ENCODE assay signal across 17 mouse cellular contexts in the genomic region with DNA sequence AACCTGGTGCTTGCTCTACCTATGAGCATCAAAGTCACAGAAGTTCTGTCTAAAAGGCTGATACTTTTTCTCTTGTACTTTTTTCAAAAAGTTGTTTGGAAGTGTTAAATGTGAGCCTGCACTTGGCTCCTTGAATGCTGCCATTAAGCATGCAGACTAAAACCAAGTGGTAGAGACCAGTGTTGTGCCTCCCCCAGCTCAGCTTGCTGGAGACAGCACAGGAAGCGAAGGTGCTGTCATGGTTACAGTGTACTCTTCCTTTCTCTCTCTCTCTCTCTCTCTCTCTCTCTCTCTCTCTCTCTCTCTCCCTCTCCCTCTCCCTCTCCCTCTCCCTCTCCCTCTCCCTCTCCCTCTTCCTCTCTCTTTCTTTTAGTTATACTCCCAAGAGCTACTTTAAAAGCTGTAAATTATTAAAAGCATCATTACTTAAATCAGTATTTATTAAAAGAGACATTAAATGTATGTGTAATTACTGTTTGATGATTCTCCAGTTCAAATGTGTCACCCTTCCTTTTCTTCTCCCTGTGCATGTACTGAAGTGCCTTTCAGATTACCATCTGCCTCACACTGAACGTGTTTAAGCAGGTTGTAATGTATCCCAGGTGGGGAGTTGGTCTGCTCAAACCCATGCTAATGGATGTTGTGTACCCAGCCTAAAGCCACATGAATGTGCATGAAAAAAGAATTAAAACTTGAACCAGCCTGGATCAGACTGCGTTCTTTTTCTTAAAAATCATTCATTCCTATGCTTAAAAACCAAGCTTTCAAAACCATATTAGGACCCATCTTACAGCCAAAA. TPM values are rescaled to one million over a fixed set of nuclear protein-coding genes. Genes with fewer than 3 reads are reported as not detected.
A peak's percentile ranks its signal among the peaks of the same experiment; 100 is the strongest.
DNase-seq lines count a peak whose midpoint lies in the region; ATAC-seq lines count a peak whose summit lies in the region.
"Had no signal": no experiment of that assay in that cellular context is flagged by ENCODE, and none has a peak within 500 bp of the region (broad histone marks: within the 10 kb centered on the region; RNA-seq: fewer than 3 reads in every experiment).

No protein-coding gene starts in this region.

- H3K4me1 ChIP-seq in heart, embryonic 12.5 days (replicated peaks), result peaks cover 64% of the 10 kb centered on the region
- H3K4me1 ChIP-seq in midbrain, embryonic 15.5 days, result peaks cover 15% of the 10 kb centered on the region
- H3K4me1 ChIP-seq in midbrain, embryonic 13.5 days (replicated peaks), result peaks cover 16% of the 10 kb centered on the region
- H3K4me1 ChIP-seq in embryonic facial prominence, embryonic 13.5 days, result peaks cover 29% of the 10 kb centered on the region
- H3K4me1 ChIP-seq in stomach, embryonic 16.5 days (ENCODE audit: control insufficient read depth, insufficient read depth, low read length), result 0 out of 2 replicates have a peak, but pooled peaks cover 2% of the 10 kb centered on the region

- no peak overlapping the region for H3K4me3 ChIP-seq in heart, embryonic 12.5 days
- H3K4me3 ChIP-seq in midbrain, embryonic 15.5 days, result no peak overlapping the region
- no peak overlapping the region for H3K4me3 ChIP-seq in midbrain, embryonic 13.5 days (replicated peaks)
- H3K4me3 ChIP-seq in embryonic facial prominence, embryonic 13.5 days, result no peak overlapping the region
- no peak overlapping the region for H3K4me3 ChIP-seq in stomach, embryonic 16.5 days (replicated peaks; ENCODE audit: low read length)
- H3K4me3 ChIP-seq: erythroblast, embryonic 14.5 days; limb, embryonic 15.5 days; lung, embryonic 15.5 days; midbrain, embryonic 12.5 days; stomach, embryonic 15.5 days had no signal

- peak overlapping the region; percentile 68 for H3K27ac ChIP-seq in heart, embryonic 12.5 days (ENCODE audit: poor library complexity, severe bottlenecking)
- no peak overlapping the region for H3K27ac ChIP-seq in midbrain, embryonic 15.5 days
- no peak overlapping the region for H3K27ac ChIP-seq in midbrain, embryonic 13.5 days
- no peak overlapping the region; the same call in 1 of the 2 replicates for H3K27ac ChIP-seq in embryonic facial prominence, embryonic 13.5 days
- H3K27ac ChIP-seq in stomach, embryonic 16.5 days (ENCODE audit: low read length), result peak overlapping the region; percentile 36
- H3K27ac ChIP-seq: hindbrain, embryonic 14.5 days; kidney, postnatal 0 days; limb, embryonic 15.5 days; lung, embryonic 15.5 days; midbrain, embryonic 12.5 days; stomach, embryonic 15.5 days had no signal

- no peak for ATAC-seq in heart, embryonic 12.5 days (ENCODE audit: insufficient number of reproducible peaks, low FRiP score)
- ATAC-seq in midbrain, embryonic 15.5 days (replicated peaks), result peak; percentile 66; the same call in 1 of the 2 replicates
- ATAC-seq in midbrain, embryonic 13.5 days, result no peak
- 0 out of 2 replicates have a peak, but pooled peaks have one; percentile 58 for ATAC-seq in embryonic facial prominence, embryonic 13.5 days (ENCODE audit: insufficient number of reproducible peaks, insufficient read depth, low FRiP score, low TSS enrichment, low read depth)
- no peak for ATAC-seq in stomach, embryonic 16.5 days (ENCODE audit: insufficient read depth, low FRiP score)

- no peak for DNase-seq in heart, postnatal 14 days
- DNase-seq in gastrocnemius, adult 18-20 months (ENCODE audit: low spot score), result no peak
- DNase-seq: cerebellum, adult 9-11 months; layer of hippocampus, postnatal 36 days had no signal

- intact Hi-C loops in heart, postnatal 14 days (cut with DNase I), result no loop called here

- H3K9me3 ChIP-seq in heart, embryonic 12.5 days (replicated peaks), result no peaks in the 10 kb centered on the region
- no peaks in the 10 kb centered on the region for H3K9me3 ChIP-seq in midbrain, embryonic 15.5 days
- no peaks in the 10 kb centered on the region for H3K9me3 ChIP-seq in midbrain, embryonic 13.5 days
- H3K9me3 ChIP-seq in embryonic facial prominence, embryonic 13.5 days, result no peaks in the 10 kb centered on the region
- H3K9me3 ChIP-seq in stomach, embryonic 16.5 days (replicated peaks; ENCODE audit: control insufficient read depth, low read length), result no peaks in the 10 kb centered on the region
- H3K9me3 ChIP-seq: limb, embryonic 15.5 days; lung, embryonic 15.5 days; midbrain, embryonic 12.5 days; stomach, embryonic 15.5 days had no signal

- H3K27me3 ChIP-seq in heart, embryonic 12.5 days (replicated peaks), result no peaks in the 10 kb centered on the region
- H3K27me3 ChIP-seq in midbrain, embryonic 15.5 days (replicated peaks), result no peaks in the 10 kb centered on the region
- no peaks in the 10 kb centered on the region for H3K27me3 ChIP-seq in midbrain, embryonic 13.5 days
- no peaks in the 10 kb centered on the region for H3K27me3 ChIP-seq in embryonic facial prominence, embryonic 13.5 days
- no peaks in the 10 kb centered on the region for H3K27me3 ChIP-seq in stomach, embryonic 16.5 days (ENCODE audit: control insufficient read depth, insufficient read depth, low read length)
- H3K27me3 ChIP-seq: limb, embryonic 15.5 days; lung, embryonic 15.5 days; midbrain, embryonic 12.5 days; stomach, embryonic 15.5 days had no signal

- H3K4me2 ChIP-seq in heart, embryonic 12.5 days, result 0 out of 2 replicates have a peak overlapping the region, but pooled peaks have one; percentile 17
- no peak overlapping the region for H3K4me2 ChIP-seq in midbrain, embryonic 15.5 days
- no peak overlapping the region for H3K4me2 ChIP-seq in midbrain, embryonic 13.5 days (replicated peaks)
- no peak overlapping the region for H3K4me2 ChIP-seq in embryonic facial prominence, embryonic 13.5 days
- H3K4me2 ChIP-seq in stomach, embryonic 16.5 days (ENCODE audit: low read depth, low read length), result no peak overlapping the region
- H3K4me2 ChIP-seq: hindbrain, embryonic 14.5 days; limb, embryonic 15.5 days; lung, embryonic 15.5 days; midbrain, embryonic 12.5 days; stomach, embryonic 15.5 days had no signal

- 64% methylated on average over 3 of the region's 3 CpGs for whole genome bisulfite sequencing in heart, embryonic 12.5 days
- WGBS in midbrain, embryonic 15.5 days, result 51% methylated on average over 3 of the region's 3 CpGs
- 65% methylated on average over 3 of the region's 3 CpGs for WGBS in midbrain, embryonic 13.5 days
- 29% methylated on average over 3 of the region's 3 CpGs for WGBS in embryonic facial prominence, embryonic 13.5 days
- 50% methylated on average over 3 of the region's 3 CpGs for WGBS in stomach, embryonic 16.5 days

- H3K9ac ChIP-seq in heart, embryonic 12.5 days, result no peak overlapping the region
- H3K9ac ChIP-seq in midbrain, embryonic 15.5 days, result no peak overlapping the region
- no peak overlapping the region for H3K9ac ChIP-seq in midbrain, embryonic 13.5 days (replicated peaks)
- no peak overlapping the region for H3K9ac ChIP-seq in embryonic facial prominence, embryonic 13.5 days
- no peak overlapping the region for H3K9ac ChIP-seq in stomach, embryonic 16.5 days (ENCODE audit: low read length)
- H3K9ac ChIP-seq: hindbrain, embryonic 14.5 days; limb, embryonic 15.5 days; lung, embryonic 15.5 days; midbrain, embryonic 12.5 days; stomach, embryonic 15.5 days had no signal

- no peaks in the 10 kb centered on the region for H3K36me3 ChIP-seq in heart, embryonic 12.5 days
- H3K36me3 ChIP-seq in midbrain, embryonic 15.5 days (replicated peaks), result no peaks in the 10 kb centered on the region
- no peaks in the 10 kb centered on the region for H3K36me3 ChIP-seq in midbrain, embryonic 13.5 days
- H3K36me3 ChIP-seq in embryonic facial prominence, embryonic 13.5 days, result no peaks in the 10 kb centered on the region
- no peaks in the 10 kb centered on the region for H3K36me3 ChIP-seq in stomach, embryonic 16.5 days (ENCODE audit: control insufficient read depth, insufficient read depth, low read length)
- H3K36me3 ChIP-seq: limb, embryonic 15.5 days; lung, embryonic 15.5 days; midbrain, embryonic 12.5 days; stomach, embryonic 15.5 days had no signal

RNA-seq across cellular contexts. Expression of gene Pkp4, which starts 43.2 kb away (rescaled TPM):
- 30.6 and 34.5 TPM in 2 replicates for polyA plus RNA-seq in heart, embryonic 12.5 days (2016; fragmentation: Nextera tagmentation; extraction: Ambion mirVana)
- total RNA-seq in heart, postnatal 14 days (2021), result 100 to 1,000 TPM; 160 to 162 TPM
- 24.8 and 25.8 TPM in 2 replicates for polyA plus RNA-seq in midbrain, embryonic 15.5 days (2015; fragmentation: Nextera tagmentation; extraction: Ambion mirVana)
- polyA plus RNA-seq in midbrain, embryonic 13.5 days (2015; fragmentation: Nextera tagmentation; extraction: Ambion mirVana), result 17.4 and 17.7 TPM in 2 replicates
- polyA plus RNA-seq in embryonic facial prominence, embryonic 13.5 days (2015; fragmentation: Nextera tagmentation; extraction: Ambion mirVana), result 28.3 and 36.6 TPM in 2 replicates
- polyA plus RNA-seq in stomach, embryonic 16.5 days (2015; fragmentation: Nextera tagmentation; extraction: Ambion mirVana), result 30.0 and 32.6 TPM in 2 replicates
- total RNA-seq in gastrocnemius, adult 18-20 months (2021), result 10 to 100 TPM; 18.3 to 24.0 TPM

RNA-seq across cellular contexts. Expression of gene Ccdc148, which starts 43.3 kb away (rescaled TPM):
- polyA plus RNA-seq in heart, embryonic 12.5 days (2016; fragmentation: Nextera tagmentation; extraction: Ambion mirVana), result 0.54 and 0.73 TPM in 2 replicates
- total RNA-seq in heart, postnatal 14 days (2021), result 1 to 10 TPM in 1 of 2 experiments, under 1 TPM in 1; 0.93 to 1.2 TPM
- 6.2 and 7.0 TPM in 2 replicates for polyA plus RNA-seq in midbrain, embryonic 15.5 days (2015; fragmentation: Nextera tagmentation; extraction: Ambion mirVana)
- 3.3 and 3.9 TPM in 2 replicates for polyA plus RNA-seq in midbrain, embryonic 13.5 days (2015; fragmentation: Nextera tagmentation; extraction: Ambion mirVana)
- polyA plus RNA-seq in embryonic facial prominence, embryonic 13.5 days (2015; fragmentation: Nextera tagmentation; extraction: Ambion mirVana), result 1.2 and 1.3 TPM in 2 replicates
- polyA plus RNA-seq in stomach, embryonic 16.5 days (2015; fragmentation: Nextera tagmentation; extraction: Ambion mirVana), result 0.93 and 1.4 TPM in 2 replicates
- total RNA-seq in gastrocnemius, adult 18-20 months (2021), result under 1 TPM; 0.05 TPM
- total RNA-seq: gastrocnemius, adult 8-10 months had no signal
- polyA plus RNA-seq: erythroblast, embryonic 14.5 days had no signal

Comparison
In these comparisons a context has a peak if more than half of its experiments do, and no peak if none do; other contexts are left out.
1. ATAC-seq: peak in midbrain, embryonic 15.5 days (single experiment) and embryonic facial prominence, embryonic 13.5 days (single experiment); none in heart, embryonic 12.5 days (single experiment), midbrain, embryonic 13.5 days (single experiment) and stomach, embryonic 16.5 days (single experiment).
2. H3K27ac ChIP-seq: peak in heart, embryonic 12.5 days (single experiment) and stomach, embryonic 16.5 days (single experiment); none in midbrain, embryonic 15.5 days (single experiment), midbrain, embryonic 13.5 days (single experiment) and embryonic facial prominence, embryonic 13.5 days (single experiment).